Mouse (Mus musculus): Measurements from ENCODE around the gene Grhpr.

DNA sequence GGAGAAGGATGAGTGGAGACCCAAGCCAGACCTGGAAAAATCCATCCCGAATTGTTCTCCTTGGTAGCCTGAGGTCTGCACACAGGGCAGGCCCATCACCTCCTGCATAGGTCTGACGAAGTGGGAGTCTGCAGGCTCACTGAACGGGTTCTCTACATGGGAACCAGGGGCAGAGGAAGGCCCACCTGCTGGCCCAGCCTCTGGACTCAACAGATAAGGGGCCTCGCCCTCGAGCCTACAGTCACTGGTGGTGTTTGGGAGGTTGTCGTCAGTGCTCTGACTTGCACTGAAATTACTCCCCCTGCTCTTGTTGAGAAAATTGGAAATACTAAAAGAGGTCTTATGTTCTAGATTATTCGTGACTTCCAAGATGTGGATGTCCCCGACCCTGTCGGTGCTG lies 12.7 kb downstream of the Grhpr start:
- TF ChIP-seq GATA1 (IDR thresholded peaks at IDR 0.05; ENCODE audit: low read length) (peak; percentile 63), TAL1 (IDR thresholded peaks at IDR 0.05; ENCODE audit: low read length) (peak; percentile 91)
